Mouse (Mus musculus) heart, adult 2 months (tissue): ENCODE results near the gene Spo11.

Experiments
- CTCF ChIP-seq: fragments of 200-600 bp; IDR thresholded peaks from 2 replicates; pipeline ENCODE4 v1.8.1; 2022; ENCODE audit warnings: antibody characterized with exemption, mild to moderate bottlenecking, moderate library complexity
- EP300 ChIP-seq: fragments of 200-500 bp; IDR thresholded peaks from 2 replicates; pipeline ENCODE4 v1.6.1; 2011; ENCODE audit warnings: low read depth, low read length, control low read depth; ENCODE audit not compliant: insufficient read depth
- POLR2A ChIP-seq: fragments of 200-500 bp; IDR thresholded peaks from 2 replicates; pipeline ENCODE4 v1.6.1; 2011; ENCODE audit warnings: mild to moderate bottlenecking, low read depth, low read length, control low read depth; ENCODE audit not compliant: insufficient read depth

GRCm38 (mm10) chr2:172996207-172996606, 18.7 kb downstream of the Spo11 start:
- TF ChIP-seq POLR2A (no peak), EP300 (0 out of 2 replicates have a peak, but pooled peaks have one; percentile 10), CTCF (peak; percentile 87)
